Mouse (Mus musculus) CH12.LX (cell line): ENCODE data around the gene Kcna3. TPM values are rescaled to one million over a fixed set of nuclear protein-coding genes. Genes with fewer than 3 reads are reported as not detected.

ENCODE experiments used
- DNase-seq: peaks from one replicate; pipeline ENCODE4 v3.0.0-alpha.2; 2013; ENCODE audit errors: extremely low read depth
- H3K27ac ChIP-seq: 2 replicates; pipeline ENCODE4 v1.5.1; 2012; ENCODE audit warnings: low read depth, mild to moderate bottlenecking, control low read depth, moderate library complexity; ENCODE audit not compliant: insufficient read depth
- H3K27me3 ChIP-seq: replicated peaks from 2 replicates; pipeline ENCODE3; 2012; ENCODE audit warnings: inconsistent platforms
- H3K36me3 ChIP-seq, 2 experiments: replicated peaks in 1 of 2; 2 replicates each; pipeline versions ENCODE3 to v1.6.1; 2012; ENCODE audit warnings: inconsistent platforms in 1 of 2, low read length in 1 of 2, mild to moderate bottlenecking in 1 of 2, mixed read lengths in 1 of 2, moderate library complexity in 1 of 2; ENCODE audit not compliant: control insufficient read depth in 1 of 2, insufficient read depth in 1 of 2
- H3K4me1 ChIP-seq, 2 experiments: 2 replicates each; pipeline ENCODE4 v1.6.1; 2012; ENCODE audit warnings: inconsistent platforms in 1 of 2, moderate library complexity in 1 of 2; ENCODE audit not compliant: insufficient read depth in 2 of 2, control insufficient read depth in 1 of 2
- H3K4me2 ChIP-seq: 2 replicates; pipeline ENCODE4 v1.6.1; 2012; ENCODE audit warnings: low read depth, mild to moderate bottlenecking, control low read depth; ENCODE audit not compliant: poor library complexity, insufficient read depth, severe bottlenecking
- H3K4me3 ChIP-seq, 3 experiments: fragments of 150-350 bp in 1 of 3; sonication (generic) in 1 of 3; replicated peaks in 1 of 3; 2 replicates each; pipeline versions ENCODE3 to v1.5.1; 2011 to 2012; ENCODE audit warnings: low read depth in 2 of 3, low read length in 2 of 3, mild to moderate bottlenecking in 2 of 3, moderate library complexity in 2 of 3, control low read depth in 1 of 3, improper control_type of control experiment in 1 of 3, inconsistent platforms in 1 of 3, mixed read lengths in 1 of 3; ENCODE audit not compliant: poor library complexity in 1 of 3
- H3K79me2 ChIP-seq: replicated peaks from 2 replicates; pipeline ENCODE4 v1.6.1; 2012; ENCODE audit warnings: mild to moderate bottlenecking, moderate library complexity; ENCODE audit not compliant: control insufficient read depth, poor library complexity, insufficient read depth, severe bottlenecking; ENCODE audit errors: extremely low read depth
- H3K9ac ChIP-seq: 2 replicates; pipeline ENCODE4 v1.6.1; 2012; ENCODE audit warnings: low read depth, mild to moderate bottlenecking, control low read depth, moderate library complexity; ENCODE audit not compliant: insufficient read depth
- H3K9me3 ChIP-seq: replicated peaks from 2 replicates; pipeline ENCODE3; 2012; ENCODE audit warnings: low read length, inconsistent platforms, mixed read lengths
- BHLHE40 ChIP-seq: IDR thresholded peaks from 2 replicates; pipeline ENCODE4 v1.6.1; 2011; ENCODE audit warnings: mild to moderate bottlenecking, low read depth, low read length, improper control_type of control experiment
- CHD1 ChIP-seq: IDR thresholded peaks from 2 replicates; pipeline ENCODE4 v1.6.1; 2012; ENCODE audit warnings: low read depth, low read length, improper control_type of control experiment, inconsistent platforms
- CHD2 ChIP-seq: IDR thresholded peaks from 2 replicates; pipeline ENCODE4 v1.6.1; 2011; ENCODE audit warnings: low read length, improper control_type of control experiment
- E2F4 ChIP-seq: IDR thresholded peaks from 2 replicates; pipeline ENCODE4 v1.6.1; 2011; ENCODE audit warnings: low read depth, low read length, improper control_type of control experiment; ENCODE audit not compliant: insufficient replicate concordance
- ELF1 ChIP-seq: IDR thresholded peaks from 2 replicates; pipeline ENCODE4 v1.6.1; 2014; ENCODE audit warnings: low read depth, mild to moderate bottlenecking, inconsistent platforms, low read length, improper control_type of control experiment
- EP300 ChIP-seq: IDR thresholded peaks from 2 replicates; pipeline ENCODE4 v1.6.1; 2011; ENCODE audit warnings: low read length, improper control_type of control experiment
- ETS1 ChIP-seq: conservative IDR thresholded peaks from 2 replicates; pipeline ENCODE4 v1.6.1; 2012; ENCODE audit warnings: low read depth, mild to moderate bottlenecking, inconsistent platforms, low read length, improper control_type of control experiment, moderate library complexity
- GABPA ChIP-seq: IDR thresholded peaks from 2 replicates; pipeline ENCODE4 v1.6.1; 2012; ENCODE audit warnings: low read depth, low read length, improper control_type of control experiment, inconsistent platforms; ENCODE audit not compliant: insufficient replicate concordance
- HCFC1 ChIP-seq: IDR thresholded peaks from 2 replicates; pipeline ENCODE4 v1.6.1; 2012; ENCODE audit warnings: low read depth, mild to moderate bottlenecking, inconsistent platforms, low read length, improper control_type of control experiment
- IRF4 ChIP-seq: IDR thresholded peaks from 2 replicates; pipeline ENCODE4 v1.6.1; 2014; ENCODE audit warnings: low read depth, mild to moderate bottlenecking, inconsistent platforms, low read length, improper control_type of control experiment
- JUN ChIP-seq: IDR thresholded peaks from 2 replicates; pipeline ENCODE4 v1.6.1; 2011; ENCODE audit warnings: low read depth, mild to moderate bottlenecking, low read length, improper control_type of control experiment, moderate library complexity; ENCODE audit not compliant: insufficient read depth
- JUND ChIP-seq: conservative IDR thresholded peaks from 2 replicates; pipeline ENCODE4 v1.6.1; 2011; ENCODE audit warnings: low read depth, low read length, improper control_type of control experiment
- KAT2A ChIP-seq: IDR thresholded peaks from 2 replicates; pipeline ENCODE4 v1.6.1; 2012; ENCODE audit warnings: low read length, improper control_type of control experiment, inconsistent platforms; ENCODE audit not compliant: insufficient replicate concordance
- MAFK ChIP-seq: IDR thresholded peaks from 2 replicates; pipeline ENCODE4 v1.6.1; 2011; ENCODE audit warnings: low read length, improper control_type of control experiment; ENCODE audit not compliant: insufficient replicate concordance
- MAX ChIP-seq: IDR thresholded peaks from 2 replicates; pipeline ENCODE4 v1.6.1; 2011; ENCODE audit warnings: low read length, improper control_type of control experiment
- MEF2A ChIP-seq: IDR thresholded peaks from 2 replicates; pipeline ENCODE4 v1.6.1; 2014; ENCODE audit warnings: low read depth, mild to moderate bottlenecking, inconsistent platforms, low read length, improper control_type of control experiment, borderline replicate concordance
- MXI1 ChIP-seq: IDR thresholded peaks from 2 replicates; pipeline ENCODE4 v1.6.1; 2011; ENCODE audit warnings: mild to moderate bottlenecking, low read depth, low read length, improper control_type of control experiment
- MYC ChIP-seq: IDR thresholded peaks from 2 replicates; pipeline ENCODE4 v1.6.1; 2011; ENCODE audit warnings: low read depth, mild to moderate bottlenecking, improper control_type of control experiment, low read length
- NELFE ChIP-seq: IDR thresholded peaks from 2 replicates; pipeline ENCODE4 v1.6.1; 2011; ENCODE audit warnings: low read depth, low read length, improper control_type of control experiment
- NRF1 ChIP-seq: IDR thresholded peaks from 2 replicates; pipeline ENCODE4 v1.6.1; 2014; ENCODE audit warnings: low read depth, mild to moderate bottlenecking, inconsistent platforms, low read length, improper control_type of control experiment, moderate library complexity
- PAX5 ChIP-seq: IDR thresholded peaks from 2 replicates; pipeline ENCODE4 v1.6.1; 2012; ENCODE audit warnings: low read length, inconsistent platforms, mixed read lengths
- POLR2A ChIP-seq: IDR thresholded peaks from 2 replicates; pipeline ENCODE4 v1.6.1; 2011; ENCODE audit warnings: low read depth, mild to moderate bottlenecking, improper control_type of control experiment, low read length
- POLR2AphosphoS2 ChIP-seq: IDR thresholded peaks from 2 replicates; pipeline ENCODE4 v1.6.1; 2011; ENCODE audit warnings: low read depth, low read length, improper control_type of control experiment
- RAD21 ChIP-seq: IDR thresholded peaks from 2 replicates; pipeline ENCODE4 v1.6.1; 2011; ENCODE audit warnings: low read depth, mild to moderate bottlenecking, low read length, improper control_type of control experiment, moderate library complexity
- RCOR1 ChIP-seq: conservative IDR thresholded peaks from 2 replicates; pipeline ENCODE4 v1.6.1; 2012; ENCODE audit warnings: low read depth, mild to moderate bottlenecking, inconsistent platforms, low read length, improper control_type of control experiment
- SIN3A ChIP-seq: IDR thresholded peaks from 2 replicates; pipeline ENCODE4 v1.6.1; 2012; ENCODE audit warnings: low read length, improper control_type of control experiment, inconsistent platforms
- TBP ChIP-seq: conservative IDR thresholded peaks from 2 replicates; pipeline ENCODE4 v1.6.1; 2011; ENCODE audit warnings: low read depth, low read length, improper control_type of control experiment
- TCF12 ChIP-seq: IDR thresholded peaks from 2 replicates; pipeline ENCODE4 v1.6.1; 2014; ENCODE audit warnings: low read depth, mild to moderate bottlenecking, inconsistent platforms, low read length, improper control_type of control experiment
- UBTF ChIP-seq: IDR thresholded peaks from 2 replicates; pipeline ENCODE4 v1.6.1; 2012; ENCODE audit warnings: low read depth, mild to moderate bottlenecking, inconsistent platforms, low read length, improper control_type of control experiment, moderate library complexity
- ZC3H11A ChIP-seq: IDR thresholded peaks from 2 replicates; pipeline ENCODE4 v1.6.1; 2012; ENCODE audit warnings: low read depth, mild to moderate bottlenecking, inconsistent platforms, low read length, improper control_type of control experiment
- ZKSCAN1 ChIP-seq: IDR thresholded peaks from 2 replicates; pipeline ENCODE4 v1.6.1; 2012; ENCODE audit warnings: low read depth, inconsistent platforms, low read length, improper control_type of control experiment, borderline replicate concordance
- ZMIZ1 ChIP-seq: IDR thresholded peaks from 2 replicates; pipeline ENCODE4 v1.6.1; 2012; ENCODE audit warnings: low read depth, mild to moderate bottlenecking, inconsistent platforms, low read length, improper control_type of control experiment
- dilution Hi-C: fragments of 300-500 bp; cut with MboI; formaldehyde crosslinking; loops from 2 replicates; pipeline ENCODE4 v1.14.3; 2020; ENCODE audit warnings: low sequenced_read_pairs; ENCODE audit not compliant: extremely low pct_unique_long_range_greater_than_20kb, extremely low pct_ligation_motif_present
- in situ Hi-C: fragments of 300-500 bp; cut with MboI; formaldehyde crosslinking; loops from 3 replicates; pipeline ENCODE4 v1.14.3; 2019; ENCODE audit warnings: low sequenced_read_pairs, low pct_ligation_motif_present, low pct_unique_long_range_greater_than_20kb, mixed read lengths
- polyA plus RNA-seq: library from polyadenylated mRNA; unstranded; fragments of >175 nt; gene quantifications from 2 replicates; pipeline ENCODE4 v1.2.1, GENCODE M21; 2012; ENCODE audit warnings: low read depth; ENCODE audit not compliant: insufficient read length
- total RNA-seq, 2 experiments: library from RNA; depleted of rRNA; stranded (reverse); fragments of 300-350 nt in 1 of 2; fragments of >200 nt in 1 of 2; gene quantifications; 2 replicates each; pipeline ENCODE4 v1.2.3; 2012 to 2014

Kcna3 gene
- total and polyA plus RNA-seq, 3 experiments: 0.85 TPM; not detected in 2

- no peak overlapping the region for H3K27ac ChIP-seq
- peaks cover 3 to 28% of the 10 kb centered on the region in 2 experiments; a peak in 3 of 4 replicates for H3K4me1 ChIP-seq
- no peaks in the 10 kb centered on the region for H3K79me2 ChIP-seq
- DNase-seq: peak; percentile 70
- no peaks in the 10 kb centered on the region for H3K27me3 ChIP-seq
- no peak overlapping the region for H3K9ac ChIP-seq
- H3K9me3 ChIP-seq: no peaks in the 10 kb centered on the region
- in situ Hi-C loops: no loop called here
- dilution Hi-C loops: no loop called here
- H3K36me3 ChIP-seq: no peaks in the 10 kb centered on the region
- TF ChIP-seq JUND (no peak; the same call in 1 of the 2 replicates), ZMIZ1 (no peak), EP300 (peak; percentile 84), ZC3H11A (no peak), GABPA (no peak), UBTF (no peak), HCFC1 (no peak), CHD2 (0 out of 2 replicates have a peak, but pooled peaks have one; percentile 25), IRF4 (peak; percentile 79), MXI1 (no peak; the same call in 1 of the 2 replicates), CHD1 (no peak), PAX5 (no peak), BHLHE40 (peak; percentile 79), NELFE (no peak), NRF1 (no peak), ELF1 (peak; percentile 37; the same call in 1 of the 2 replicates), JUN (0 out of 2 replicates have a peak, but pooled peaks have one; percentile 15), E2F4 (no peak), ZKSCAN1 (no peak), SIN3A (peak; percentile 68), POLR2A (no peak), POLR2AphosphoS2 (no peak), MAX (no peak), TBP (no peak), MYC (0 out of 2 replicates have a peak, but pooled peaks have one; percentile 38), RAD21 (no peak; the same call in 1 of the 2 replicates), RCOR1 (no peak), MAFK (no peak), MEF2A (peak; percentile 22; the same call in 1 of the 2 replicates), KAT2A (no peak), TCF12 (peak; percentile 48; the same call in 1 of the 2 replicates), ETS1 (peak; percentile 74)
- TF ChIP-seq, all 38 proteins: peak for 11
- Histone ChIP-seq H3K4me3 (no peak overlapping the region), H3K4me2 (no peak overlapping the region)
Observed at GRCm38 (mm10) chr3:106996186-106996585, 39.8 kb upstream of the Kcna3 start.
